Mouse (Mus musculus): ENCODE results near the gene Hdac4. TPM values are rescaled to one million over a fixed set of nuclear protein-coding genes. Genes with fewer than 3 reads are reported as not detected.

Gene Hdac4
- polyA plus RNA-seq, 1 experiment, result 18.1 TPM

GRCm38 (mm10) chr1:91952912-91953311 is 242.6 kb downstream of the Hdac4 start:
- TF ChIP-seq CTCF (IDR thresholded peaks at IDR 0.05; ENCODE audit: control insufficient read depth, insufficient read depth, low read length) (no peak), POLR2A (IDR thresholded peaks at IDR 0.05; ENCODE audit: borderline replicate concordance, control insufficient read depth, low read depth, low read length) (no peak)
- 87% methylated on average over 6 of the region's 6 CpGs for WGBS
- Histone ChIP-seq H3K27ac (ENCODE audit: control insufficient read depth, insufficient read depth, low read depth, low read length, poor library complexity) (no peak overlapping the region), H3K4me1 (ENCODE audit: control insufficient read depth, insufficient read depth, low read length) (no peaks in the 10 kb centered on the region), H3K4me3 (replicated peaks; ENCODE audit: control insufficient read depth, low read depth, low read length) (no peak overlapping the region)

GRCm38 (mm10) chr1:91947441-91947840 is 248.1 kb downstream of the Hdac4 start:
- H3K4me3 ChIP-seq (replicated peaks; ENCODE audit: control insufficient read depth, low read depth, low read length), result no peak overlapping the region
- H3K4me1 ChIP-seq (ENCODE audit: control insufficient read depth, insufficient read depth, low read length), result no peaks in the 10 kb centered on the region
- TF ChIP-seq CTCF (IDR thresholded peaks at IDR 0.05; ENCODE audit: control insufficient read depth, insufficient read depth, low read length), result no peak
- no peak for TF ChIP-seq POLR2A (IDR thresholded peaks at IDR 0.05; ENCODE audit: borderline replicate concordance, control insufficient read depth, low read depth, low read length)
- no peak overlapping the region for H3K27ac ChIP-seq (ENCODE audit: control insufficient read depth, insufficient read depth, low read depth, low read length, poor library complexity)
- 85% methylated on average over 7 of the region's 7 CpGs for WGBS

- 79% methylated on average over 2 of the region's 2 CpGs for whole genome bisulfite sequencing
- Histone ChIP-seq H3K4me1 (ENCODE audit: control insufficient read depth, insufficient read depth, low read length) (no peaks in the 10 kb centered on the region), H3K4me3 (replicated peaks; ENCODE audit: control insufficient read depth, low read depth, low read length) (no peak overlapping the region), H3K27ac (ENCODE audit: control insufficient read depth, insufficient read depth, low read depth, low read length, poor library complexity) (no peak overlapping the region)
- no peak for TF ChIP-seq POLR2A (IDR thresholded peaks at IDR 0.05; ENCODE audit: borderline replicate concordance, control insufficient read depth, low read depth, low read length)
- no peak for TF ChIP-seq CTCF (IDR thresholded peaks at IDR 0.05; ENCODE audit: control insufficient read depth, insufficient read depth, low read length)
Measured at GRCm38 (mm10) chr1:91942583-91942982, 252.9 kb downstream of the Hdac4 start.

- 72% methylated on average over 3 of the region's 3 CpGs for WGBS
- H3K4me3 ChIP-seq (replicated peaks; ENCODE audit: control insufficient read depth, low read depth, low read length), result no peak overlapping the region
- H3K4me1 ChIP-seq (ENCODE audit: control insufficient read depth, insufficient read depth, low read length), result no peaks in the 10 kb centered on the region
- no peak overlapping the region for H3K27ac ChIP-seq (ENCODE audit: control insufficient read depth, insufficient read depth, low read depth, low read length, poor library complexity)
- no peak for TF ChIP-seq POLR2A (IDR thresholded peaks at IDR 0.05; ENCODE audit: borderline replicate concordance, control insufficient read depth, low read depth, low read length)
- no peak for TF ChIP-seq CTCF (IDR thresholded peaks at IDR 0.05; ENCODE audit: control insufficient read depth, insufficient read depth, low read length)
Measured at GRCm38 (mm10) chr1:91942031-91942430, 253.5 kb downstream of the Hdac4 start.

- Histone ChIP-seq H3K4me3 (replicated peaks; ENCODE audit: control insufficient read depth, low read depth, low read length) (no peak overlapping the region), H3K27ac (ENCODE audit: control insufficient read depth, insufficient read depth, low read depth, low read length, poor library complexity) (no peak overlapping the region), H3K4me1 (ENCODE audit: control insufficient read depth, insufficient read depth, low read length) (no peaks in the 10 kb centered on the region)
- WGBS, result 97% methylated on average over 1 of the region's 1 CpGs
- no peak for TF ChIP-seq CTCF (IDR thresholded peaks at IDR 0.05; ENCODE audit: control insufficient read depth, insufficient read depth, low read length)
- no peak for TF ChIP-seq POLR2A (IDR thresholded peaks at IDR 0.05; ENCODE audit: borderline replicate concordance, control insufficient read depth, low read depth, low read length)
Measured at GRCm38 (mm10) chr1:91941094-91941493, 254.4 kb downstream of the Hdac4 start.

- Histone ChIP-seq H3K4me3 (replicated peaks; ENCODE audit: control insufficient read depth, low read depth, low read length) (no peak overlapping the region), H3K27ac (ENCODE audit: control insufficient read depth, insufficient read depth, low read depth, low read length, poor library complexity) (no peak overlapping the region), H3K4me1 (ENCODE audit: control insufficient read depth, insufficient read depth, low read length) (no peaks in the 10 kb centered on the region)
- TF ChIP-seq CTCF (IDR thresholded peaks at IDR 0.05; ENCODE audit: control insufficient read depth, insufficient read depth, low read length) (no peak), POLR2A (IDR thresholded peaks at IDR 0.05; ENCODE audit: borderline replicate concordance, control insufficient read depth, low read depth, low read length) (no peak)
- WGBS, result 87% methylated on average over 3 of the region's 3 CpGs
Measured at GRCm38 (mm10) chr1:91935171-91935570, 260.3 kb downstream of the Hdac4 start.

GRCm38 (mm10) chr1:91933681-91934080 is 261.8 kb downstream of the Hdac4 start:
- 89% methylated on average over 8 of the region's 8 CpGs for WGBS

GRCm38 (mm10) chr1:91932221-91932620 is 263.3 kb downstream of the Hdac4 start:
- 88% methylated on average over 12 of the region's 12 CpGs for WGBS
- Histone ChIP-seq H3K27ac (ENCODE audit: control insufficient read depth, insufficient read depth, low read depth, low read length, poor library complexity) (no peak overlapping the region), H3K4me1 (ENCODE audit: control insufficient read depth, insufficient read depth, low read length) (no peaks in the 10 kb centered on the region), H3K4me3 (replicated peaks; ENCODE audit: control insufficient read depth, low read depth, low read length) (no peak overlapping the region)
- no peak for TF ChIP-seq CTCF (IDR thresholded peaks at IDR 0.05; ENCODE audit: control insufficient read depth, insufficient read depth, low read length)
- no peak for TF ChIP-seq POLR2A (IDR thresholded peaks at IDR 0.05; ENCODE audit: borderline replicate concordance, control insufficient read depth, low read depth, low read length)

More at GRCm38 (mm10) chr1:91933681-91934080, 261.8 kb downstream of the Hdac4 start:
- TF ChIP-seq CTCF (IDR thresholded peaks at IDR 0.05; ENCODE audit: control insufficient read depth, insufficient read depth, low read length), result no peak
- no peak for TF ChIP-seq POLR2A (IDR thresholded peaks at IDR 0.05; ENCODE audit: borderline replicate concordance, control insufficient read depth, low read depth, low read length)
- Histone ChIP-seq H3K4me3 (replicated peaks; ENCODE audit: control insufficient read depth, low read depth, low read length) (no peak overlapping the region), H3K4me1 (ENCODE audit: control insufficient read depth, insufficient read depth, low read length) (no peaks in the 10 kb centered on the region), H3K27ac (ENCODE audit: control insufficient read depth, insufficient read depth, low read depth, low read length, poor library complexity) (no peak overlapping the region)

GRCm38 (mm10) chr1:91931786-91932185 is 263.7 kb downstream of the Hdac4 start:
- WGBS, result 78% methylated on average over 3 of the region's 3 CpGs
- TF ChIP-seq CTCF (IDR thresholded peaks at IDR 0.05; ENCODE audit: control insufficient read depth, insufficient read depth, low read length), result no peak
- Histone ChIP-seq H3K27ac (ENCODE audit: control insufficient read depth, insufficient read depth, low read depth, low read length, poor library complexity) (no peak overlapping the region), H3K4me3 (replicated peaks; ENCODE audit: control insufficient read depth, low read depth, low read length) (no peak overlapping the region), H3K4me1 (ENCODE audit: control insufficient read depth, insufficient read depth, low read length) (no peaks in the 10 kb centered on the region)

All from bone marrow, adult 2 months (tissue).